Mouse (Mus musculus) kidney, adult 2 months (tissue): ENCODE results near the gene Ctps2.

Experiments
- CTCF ChIP-seq: fragments of 200-500 bp; conservative IDR thresholded peaks from 2 replicates; pipeline ENCODE4 v1.5.1; 2011; ENCODE audit warnings: low read depth, mild to moderate bottlenecking, control low read depth, low read length, moderate library complexity, mixed read lengths; ENCODE audit not compliant: insufficient read depth, insufficient read length
- POLR2A ChIP-seq: fragments of 200-500 bp; IDR thresholded peaks from one replicate; pipeline ENCODE4 v1.6.1; 2011; ENCODE audit warnings: low read depth, low read length, control low read depth

DNA sequence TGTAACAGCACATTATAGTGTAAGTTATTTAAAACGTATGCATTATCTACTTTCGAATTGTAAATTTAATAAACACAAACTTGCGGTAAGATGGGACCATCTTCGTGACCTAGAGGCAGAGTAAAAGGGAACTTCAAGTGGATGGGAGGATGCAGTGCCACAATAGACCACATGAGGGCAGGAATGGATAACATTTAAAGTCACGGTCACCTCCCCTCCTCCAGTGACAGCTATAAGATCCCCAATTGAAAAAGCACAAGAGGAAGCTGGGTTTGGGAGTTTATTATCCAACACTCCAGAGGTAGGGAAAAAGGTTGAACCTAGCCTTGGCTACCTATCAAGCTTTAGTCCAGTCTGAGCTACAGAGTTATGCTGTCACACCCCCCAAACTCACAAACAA lies 14.7 kb downstream of the Ctps2 start:
- no peak for TF ChIP-seq POLR2A
- TF ChIP-seq CTCF: peak; percentile 70
